Mouse (Mus musculus) midbrain, embryonic 13.5 days (tissue): Measurements from ENCODE around the gene Fancd2. TPM values are rescaled to one million over a fixed set of nuclear protein-coding genes. Genes with fewer than 3 reads are reported as not detected.

Experiments
- microRNA-seq: library from miRNA; unstranded; fragments of <30 nt; microRNA quantifications from one replicate; pipeline ENCODE4, GENCODE M21; 2016
- polyA plus RNA-seq: library from polyadenylated mRNA; unstranded; fragments of >200 nt; fragmentation: Nextera tagmentation; extraction: Ambion mirVana; gene quantifications from 2 replicates; pipeline ENCODE4 v1.2.1, GENCODE M21; 2015

The Fancd2 gene
- polyA plus RNA-seq, 1 experiment from 2014 or later = 4.5 TPM

Small RNA genes within 50 kb of the gene (microRNA-seq; reads per million reads assigned to microRNA genes)
- not detected for gene Gm23365

Other genes starting within 250 kb of the Fancd2 start
- gene Cpne9, start 249.4 kb upstream of the Fancd2 start, polyA plus RNA-seq = 0.58 and 0.71 TPM in 2 replicates
- 19.4 and 21.4 TPM in 2 replicates for gene Brpf1, start 224.5 kb upstream of the Fancd2 start, polyA plus RNA-seq
- gene Ogg1, start 204.7 kb upstream of the Fancd2 start, polyA plus RNA-seq = 9.5 and 9.9 TPM in 2 replicates
- gene Camk1, start 187.7 kb upstream of the Fancd2 start, polyA plus RNA-seq = 79.4 and 81.4 TPM in 2 replicates
- gene Tada3, start 153.8 kb upstream of the Fancd2 start, polyA plus RNA-seq = 64.5 and 74.7 TPM in 2 replicates
- gene Arpc4, start 153.6 kb upstream of the Fancd2 start, polyA plus RNA-seq = 393 and 407 TPM in 2 replicates
- 10.8 and 11.4 TPM in 2 replicates for gene Ttll3, start 142.4 kb upstream of the Fancd2 start, polyA plus RNA-seq
- gene Rpusd3, start 112.3 kb upstream of the Fancd2 start, polyA plus RNA-seq = 20.8 and 23.0 TPM in 2 replicates
- gene Cidec, start 95.9 kb upstream of the Fancd2 start, polyA plus RNA-seq = 0.12 TPM in 1 of 2 replicates, not detected in the other
- gene Jagn1, start 89.1 kb upstream of the Fancd2 start, polyA plus RNA-seq = 84.3 and 87.6 TPM in 2 replicates
- gene Il17re, start 73.2 kb upstream of the Fancd2 start, polyA plus RNA-seq = 0.13 TPM in 1 of 2 replicates, not detected in the other
- 0.96 and 1.4 TPM in 2 replicates for gene Il17rc, start 60.3 kb upstream of the Fancd2 start, polyA plus RNA-seq
- gene Creld1, start 48.4 kb upstream of the Fancd2 start, polyA plus RNA-seq = 49.4 and 56.5 TPM in 2 replicates
- 5.2 and 6.0 TPM in 2 replicates for gene Prrt3, start 29.8 kb upstream of the Fancd2 start, polyA plus RNA-seq
- gene Emc3, start within 50 bp of the Fancd2 start, polyA plus RNA-seq = 95.3 and 99.6 TPM in 2 replicates
- gene Fancd2os, start 69.0 kb downstream of the Fancd2 start, polyA plus RNA-seq = not detected in 2 replicates
- 227 and 229 TPM in 2 replicates for gene Brk1, start 73.1 kb downstream of the Fancd2 start, polyA plus RNA-seq
- 60.2 and 60.6 TPM in 2 replicates for gene Vhl, start 92.3 kb downstream of the Fancd2 start, polyA plus RNA-seq
- gene Irak2, start 106.8 kb downstream of the Fancd2 start, polyA plus RNA-seq = 0.99 and 1.3 TPM in 2 replicates
- 0.93 and 1.0 TPM in 2 replicates for gene Tatdn2, start 165.4 kb downstream of the Fancd2 start, polyA plus RNA-seq
- gene Ghrl, start 188.2 kb downstream of the Fancd2 start, polyA plus RNA-seq = 0.70 and 1.8 TPM in 2 replicates
- 229 and 232 TPM in 2 replicates for gene Sec13, start 209.1 kb downstream of the Fancd2 start, polyA plus RNA-seq